Mouse (Mus musculus): ENCODE measurements around the gene Dhrs7c.

- TF ChIP-seq CTCF (IDR thresholded peaks at IDR 0.05; ENCODE audit: extremely low read depth, insufficient read length, insufficient replicate concordance, low read depth, low read length) (no peak), POLR2A (IDR thresholded peaks at IDR 0.05; ENCODE audit: low read depth, low read length) (no peak)
Measured at GRCm38 (mm10) chr11:67771691-67772090, 26.3 kb upstream of the Dhrs7c start.

Measured in small intestine, adult 2 months (tissue).